Mouse (Mus musculus) erythroblast, adult 5-6 weeks (primary cell): ENCODE measurements around the gene Kcnab3. TPM values are rescaled to one million over a fixed set of nuclear protein-coding genes. Genes with fewer than 3 reads are reported as not detected.
"Not testable (repeated sequence)": the region's sequence is repeated elsewhere in the genome, so short reads cannot be mapped to it uniquely, and the experiment has no call there.

Experiments
- ATAC-seq: replicated peaks from 2 replicates; pipeline ENCODE4 v1.8.0; 2016; ENCODE audit warnings: moderate number of reproducible peaks, mild to moderate bottlenecking, moderate TSS enrichment, inconsistent platforms; ENCODE audit not compliant: poor library complexity, low FRiP score, severe bottlenecking
- total RNA-seq, 2 experiments: library from RNA; stranded (forward) in 1 of 2; stranded (reverse) in 1 of 2; fragments of 150-400 nt in 1 of 2; fragments of 200-764, 138-1000 nt in 1 of 2; gene quantifications; 2 replicates each; pipeline versions ENCODE4 v1.2.3 to v1.2.4; 2015 to 2017; ENCODE audit warnings: low replicate concordance in 2 of 2

Kcnab3 gene
- not detected in 2 replicates for total RNA-seq (2015; ENCODE audit: low replicate concordance)
- not detected in 2 replicates for total RNA-seq (2017; ENCODE audit: low replicate concordance)

DNA sequence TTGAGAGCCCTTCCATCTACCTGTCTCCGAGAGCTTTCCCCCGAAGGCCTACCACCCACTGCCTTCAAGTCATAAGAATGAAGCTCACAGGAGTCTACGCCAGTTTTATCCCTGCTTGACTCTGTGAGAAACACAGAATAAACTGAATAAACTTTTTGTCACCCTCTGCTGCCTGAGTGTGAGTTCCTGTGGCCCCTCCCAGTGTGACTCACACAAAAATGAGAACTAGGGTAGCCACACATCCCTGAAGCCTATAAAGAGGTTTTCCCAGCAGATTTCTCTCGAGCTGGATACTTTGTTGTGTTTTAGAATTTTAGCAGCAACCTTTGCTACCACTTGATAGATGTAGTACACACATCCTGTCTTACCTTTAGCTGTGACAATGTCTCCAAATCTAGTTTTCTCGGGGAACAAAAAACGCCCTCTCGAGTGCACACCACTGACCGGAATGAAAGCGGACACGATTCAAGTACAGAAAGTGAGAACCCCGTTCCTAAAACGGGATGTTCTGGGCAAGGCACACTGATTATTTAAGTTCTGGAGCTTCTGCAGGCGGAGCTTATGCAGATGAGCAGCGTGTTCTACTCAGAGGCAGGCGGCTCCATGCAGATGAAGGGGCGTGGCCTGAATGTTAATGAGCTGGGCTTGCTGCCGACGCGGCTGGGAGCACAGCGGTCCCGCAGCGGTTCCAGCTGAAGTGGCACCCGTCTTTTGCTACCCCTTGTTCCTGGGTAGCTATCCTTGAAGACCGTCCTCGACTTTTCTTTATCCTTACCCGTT, at the start of gene Kcnab3:
Kcnab3 (plus strand) TSS at position 631 of the 780 bp plus-strand sequence.
- peak; percentile 77 for ATAC-seq

GRCm38 (mm10) chr11:69277267-69277666, 48.8 kb upstream of the Kcnab3 start:
- ATAC-seq = no peak

DNA sequence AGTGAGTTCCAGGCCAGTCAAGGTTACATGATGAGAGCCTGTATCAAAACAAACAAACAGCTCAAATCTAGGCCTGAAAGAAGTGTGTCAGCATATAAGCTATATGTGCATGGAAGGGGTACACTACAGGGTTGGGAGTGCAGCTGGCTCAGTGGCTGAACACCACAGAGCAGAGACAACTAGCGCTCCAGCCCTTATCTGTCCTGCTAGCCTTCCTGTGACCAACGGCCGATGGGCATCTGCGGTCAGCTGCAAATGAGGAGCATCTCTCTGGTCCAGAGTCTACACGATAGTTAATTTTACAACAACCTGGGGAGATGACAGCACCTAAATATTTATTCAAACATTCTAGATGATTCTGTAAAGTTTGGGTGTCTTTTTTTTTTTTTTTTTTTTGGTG, 34.9 kb upstream of the Kcnab3 start:
- ATAC-seq = no peak

- no peak for ATAC-seq
Observed at GRCm38 (mm10) chr11:69295286-69295685, 30.8 kb upstream of the Kcnab3 start.

GRCm38 (mm10) chr11:69297799-69298198, 28.3 kb upstream of the Kcnab3 start:
- no peak for ATAC-seq

- ATAC-seq = no peak
Observed at GRCm38 (mm10) chr11:69298231-69298630, 27.8 kb upstream of the Kcnab3 start.

- ATAC-seq = no peak
Observed at GRCm38 (mm10) chr11:69302817-69303216, 23.2 kb upstream of the Kcnab3 start.

DNA sequence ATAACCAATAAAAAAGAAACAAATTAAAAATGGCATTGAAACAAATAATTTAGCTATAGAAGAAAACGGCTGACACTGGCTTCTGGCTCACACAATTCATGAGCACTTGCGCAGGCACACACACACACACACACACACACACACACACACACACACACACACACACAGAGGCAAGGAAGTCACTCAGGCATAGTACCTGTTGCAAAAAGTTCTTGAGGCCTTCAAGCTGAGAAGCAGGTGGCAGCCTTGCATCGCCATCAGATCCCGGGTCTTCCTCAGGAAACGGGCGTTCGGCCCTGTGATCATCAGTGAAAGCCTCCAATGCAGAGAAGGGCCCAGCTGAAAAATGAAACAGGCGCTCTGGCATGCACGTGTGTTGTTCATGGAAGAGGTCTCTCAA, 20.8 kb upstream of the Kcnab3 start:
- ATAC-seq = no peak

- ATAC-seq = no peak
Observed at GRCm38 (mm10) chr11:69306039-69306438, 20.0 kb upstream of the Kcnab3 start.

- no peak for ATAC-seq
Observed at GRCm38 (mm10) chr11:69311266-69311665, 14.8 kb upstream of the Kcnab3 start.

GRCm38 (mm10) chr11:69316361-69316760, 9.7 kb upstream of the Kcnab3 start:
- ATAC-seq = peak; percentile 36

GRCm38 (mm10) chr11:69318000-69318399, 8.1 kb upstream of the Kcnab3 start:
- ATAC-seq = not testable (repeated sequence)

DNA sequence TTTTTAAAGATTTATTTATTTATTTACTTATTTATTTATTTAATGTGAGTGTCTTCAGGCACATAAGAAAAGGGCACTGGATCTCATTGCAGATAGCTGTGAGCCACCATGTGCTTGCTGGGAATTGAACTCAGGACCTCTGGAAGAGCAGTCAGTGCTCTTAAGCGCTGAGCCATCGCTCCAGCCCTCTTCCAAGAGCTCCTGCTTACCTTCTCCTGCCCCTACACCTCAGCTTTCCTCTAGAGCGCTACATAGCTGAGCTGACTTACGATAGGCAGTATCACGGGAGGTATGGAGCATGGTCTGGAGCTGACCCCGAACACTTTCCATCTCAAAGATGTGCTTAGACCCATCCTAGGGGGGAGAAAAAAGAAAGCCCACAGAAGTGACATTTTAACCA, 4.5 kb upstream of the Kcnab3 start:
- no peak for ATAC-seq

DNA sequence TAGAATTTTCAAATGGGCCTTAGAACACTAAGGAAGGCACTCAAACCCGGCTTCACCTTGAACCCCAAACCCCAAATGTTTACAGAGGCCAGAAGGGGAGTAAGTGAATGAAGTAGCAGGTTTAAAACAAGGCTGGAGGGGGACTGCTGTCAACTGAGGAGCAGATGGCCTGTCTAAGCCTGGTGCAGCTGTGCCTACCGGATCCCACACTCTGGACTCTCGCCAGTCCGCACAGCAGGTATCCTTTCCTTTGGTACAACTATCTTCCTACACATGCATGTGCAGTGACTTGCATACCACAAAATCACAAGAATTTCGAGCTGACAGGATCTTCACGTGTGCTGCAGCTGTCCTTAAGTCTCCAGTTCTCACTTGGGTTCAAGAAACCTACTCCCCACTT, 4.0 kb upstream of the Kcnab3 start:
- no peak for ATAC-seq

- ATAC-seq = peak; percentile 3; the same call in 1 of the 2 replicates
Observed at GRCm38 (mm10) chr11:69322693-69323471, 3.2 kb upstream of the Kcnab3 start.

- ATAC-seq = peak; percentile 87
Observed at GRCm38 (mm10) chr11:69323667-69324111, 2.4 kb upstream of the Kcnab3 start, which contains the start of the genes Cntrob and Trappc1. Gene Cntrob, minus strand, starts transcription at chr11:69323775. Gene Trappc1, plus strand, starts transcription at chr11:69323980.

DNA sequence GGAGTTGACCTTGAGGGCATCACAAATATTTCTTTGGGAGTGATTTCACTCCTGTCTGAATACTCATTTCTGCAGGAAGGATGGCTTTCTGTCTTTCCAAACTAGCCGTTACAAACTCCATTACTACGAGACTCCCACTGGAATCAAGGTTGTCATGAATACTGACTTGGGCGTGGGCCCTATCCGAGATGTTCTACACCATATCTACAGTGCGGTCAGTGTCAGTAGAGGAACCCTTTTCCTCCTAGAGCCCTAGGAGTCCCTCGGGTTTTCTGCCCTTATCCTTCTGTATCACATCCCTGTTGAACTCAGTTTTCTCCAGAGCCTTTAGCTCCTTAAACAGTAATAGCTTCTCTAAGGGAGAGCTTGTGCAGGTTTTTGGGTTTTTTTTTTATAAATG, 1.3 kb upstream of the Kcnab3 start:
- ATAC-seq = no peak

DNA sequence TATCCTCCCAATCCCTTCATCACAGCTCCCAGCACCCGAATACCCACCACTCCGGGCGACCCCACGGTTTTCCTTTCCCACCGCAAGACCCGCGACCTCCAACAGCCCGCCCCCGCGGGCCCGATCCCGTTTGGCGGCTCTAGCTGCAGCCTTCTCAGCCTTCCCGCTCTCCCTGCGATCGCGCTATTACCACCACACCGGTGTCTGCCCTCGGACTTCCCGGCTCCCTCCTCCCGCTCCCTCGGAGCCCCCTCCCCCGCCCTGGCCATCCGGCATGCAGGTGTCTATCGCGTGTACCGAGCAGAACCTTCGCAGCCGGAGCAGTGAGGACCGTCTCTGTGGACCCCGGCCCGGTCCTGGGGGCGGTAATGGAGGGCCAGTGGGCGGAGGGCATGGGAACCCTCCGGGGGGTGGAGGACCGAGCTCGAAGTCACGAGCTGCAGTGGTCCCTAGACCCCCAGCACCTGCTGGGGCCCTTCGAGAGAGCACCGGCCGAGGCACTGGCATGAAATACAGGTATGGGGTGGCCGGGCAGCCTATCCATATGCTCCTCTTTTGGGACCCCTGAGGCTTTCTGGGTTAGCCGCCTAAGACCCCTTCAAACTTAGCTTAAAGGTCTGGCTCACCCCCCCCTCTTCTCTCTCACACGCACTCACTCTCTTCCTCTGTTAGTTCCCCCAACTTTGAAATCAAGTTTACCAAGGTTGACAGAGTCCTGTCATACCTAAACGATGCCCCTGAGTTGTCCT, 524 bp downstream of the Kcnab3 start:
- no peak for ATAC-seq

DNA sequence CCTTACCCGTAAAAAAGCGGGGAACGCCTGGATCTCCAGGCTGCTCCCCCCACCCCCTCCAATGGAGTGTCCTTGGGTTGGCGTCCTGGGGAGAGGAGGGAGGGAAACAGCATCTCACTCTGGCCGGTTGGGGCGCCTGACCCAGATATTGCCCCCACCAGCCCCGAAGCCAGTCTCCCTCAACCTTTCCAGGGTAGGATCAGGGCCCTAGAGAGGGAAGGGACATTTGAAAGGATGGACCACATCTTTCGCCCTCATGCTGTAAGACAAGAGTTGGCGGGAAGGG, 1.0 kb downstream of the Kcnab3 start:
- no peak for ATAC-seq

GRCm38 (mm10) chr11:69327648-69328047, 1.6 kb downstream of the Kcnab3 start:
- ATAC-seq = no peak
